Mouse (Mus musculus) intestine, embryonic 16.5 days (tissue): ENCODE results near the gene Fam129a. TPM values are rescaled to one million over a fixed set of nuclear protein-coding genes. Genes with fewer than 3 reads are reported as not detected.
A peak's percentile ranks its signal among the peaks of the same experiment; 100 is the strongest.
"Not testable (repeated sequence)": the region's sequence is repeated elsewhere in the genome, so short reads cannot be mapped to it uniquely, and the experiment has no call there.

Experiments used
- ATAC-seq: fragments of 200-750 bp; cut with Nextera tagmentation; 2 replicates; pipeline ENCODE4 v1.8.0; 2017; ENCODE audit warnings: moderate TSS enrichment, moderate library complexity
- H3K27ac ChIP-seq: fragments of 300-500 bp; sonication (generic); 2 replicates; pipeline ENCODE4 v1.5.1; 2014; ENCODE audit warnings: mild to moderate bottlenecking, low read length
- H3K27me3 ChIP-seq: fragments of 300-500 bp; sonication (generic); replicated peaks from 2 replicates; pipeline ENCODE4 v1.6.1; 2014; ENCODE audit warnings: low read length, control low read depth, mixed read lengths; ENCODE audit not compliant: control insufficient read depth, insufficient read depth
- H3K36me3 ChIP-seq: fragments of 300-500 bp; sonication (generic); 2 replicates; pipeline ENCODE4 v1.6.1; 2014; ENCODE audit warnings: low read length, control low read depth; ENCODE audit not compliant: control insufficient read depth, insufficient read depth
- H3K4me1 ChIP-seq: fragments of 300-500 bp; sonication (generic); 2 replicates; pipeline ENCODE4 v1.6.1; 2014; ENCODE audit warnings: low read length, control low read depth, mixed read lengths; ENCODE audit not compliant: control insufficient read depth, insufficient read depth
- H3K4me2 ChIP-seq: fragments of 300-500 bp; sonication (generic); 2 replicates; pipeline ENCODE4 v1.6.1; 2014; ENCODE audit warnings: low read depth, low read length, control low read depth
- H3K4me3 ChIP-seq: fragments of 300-500 bp; sonication (generic); 2 replicates; pipeline ENCODE4 v1.5.1; 2014; ENCODE audit warnings: mild to moderate bottlenecking, low read length
- H3K9ac ChIP-seq: fragments of 300-500 bp; sonication (generic); 2 replicates; pipeline ENCODE4 v1.6.1; 2014; ENCODE audit warnings: low read depth, low read length
- H3K9me3 ChIP-seq: fragments of 300-500 bp; sonication (generic); 2 replicates; pipeline ENCODE4 v1.6.1; 2016; ENCODE audit warnings: low read length, control low read depth; ENCODE audit not compliant: control insufficient read depth
- whole genome bisulfite sequencing: fragments of 180-500 bp; shearing (Covaris S2); extraction: QIAGEN DNeasy Blood & Tissue Kit; methylation state at CpG from one replicate; pipeline ENCODE4 v1.1.7; 2014; 5-methylcytosine and 5-hydroxymethylcytosine counted together
- polyA plus RNA-seq: library from polyadenylated mRNA; unstranded; fragments of >200 nt; fragmentation: Nextera tagmentation; extraction: Ambion mirVana; gene quantifications from 2 replicates; pipeline ENCODE4 v1.2.1, GENCODE M21; 2015

Fam129a gene
- polyA plus RNA-seq, 1 experiment from 2014 or later, result 10.7 TPM

GRCm38 (mm10) chr1:151726358-151726757 lies 155.4 kb downstream of the Fam129a start:
- Histone ChIP-seq H3K4me2 (no peak overlapping the region), H3K27me3 (no peaks in the 10 kb centered on the region), H3K9ac (no peak overlapping the region), H3K36me3 (no peaks in the 10 kb centered on the region), H3K4me1 (0 out of 2 replicates have a peak, but pooled peaks cover 3% of the 10 kb centered on the region), H3K4me3 (no peak overlapping the region), H3K9me3 (no peaks in the 10 kb centered on the region), H3K27ac (no peak overlapping the region)
- no peak for ATAC-seq
- WGBS, result 87% methylated on average over 6 of the region's 6 CpGs

- H3K4me2 ChIP-seq, result no peak overlapping the region
- H3K9ac ChIP-seq, result no peak overlapping the region
- 66% methylated on average over 4 of the region's 4 CpGs for WGBS
- H3K4me1 ChIP-seq, result 0 out of 2 replicates have a peak, but pooled peaks cover 3% of the 10 kb centered on the region
- no peak overlapping the region for H3K27ac ChIP-seq
- no peaks in the 10 kb centered on the region for H3K9me3 ChIP-seq
- H3K4me3 ChIP-seq, result no peak overlapping the region
- H3K27me3 ChIP-seq, result no peaks in the 10 kb centered on the region
- H3K36me3 ChIP-seq, result no peaks in the 10 kb centered on the region
- no peak for ATAC-seq
These were observed 157.2 kb downstream of the Fam129a start for GRCm38 (mm10) chr1:151728141-151728540.

DNA sequence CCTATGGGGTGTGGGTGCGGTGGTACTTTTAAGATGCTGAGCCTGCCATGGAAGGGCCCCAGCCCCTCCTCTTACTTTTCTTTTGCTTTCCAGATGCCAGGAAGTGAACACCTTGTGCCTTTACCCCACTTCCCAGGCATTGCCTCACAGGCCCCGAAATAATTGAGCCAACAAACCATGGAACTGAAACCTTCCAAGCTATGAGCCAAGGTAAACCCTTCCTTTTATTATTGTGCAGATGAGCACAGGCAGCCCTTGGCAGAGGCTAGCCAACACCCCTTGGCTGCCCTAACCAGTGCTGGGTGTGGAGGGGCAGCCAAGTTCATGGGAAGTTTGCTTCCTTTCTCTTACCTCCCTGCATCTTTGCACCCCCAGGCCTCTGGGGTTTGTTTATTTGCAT lies 166.2 kb downstream of the Fam129a start:
- Histone ChIP-seq H3K4me3 (no peak overlapping the region), H3K9me3 (no peaks in the 10 kb centered on the region), H3K36me3 (no peaks in the 10 kb centered on the region), H3K27me3 (no peaks in the 10 kb centered on the region), H3K9ac (no peak overlapping the region), H3K4me2 (no peak overlapping the region), H3K4me1 (no peaks in the 10 kb centered on the region), H3K27ac (no peak overlapping the region)
- WGBS, result 72% methylated on average over 2 of the region's 2 CpGs
- ATAC-seq, result no peak

DNA sequence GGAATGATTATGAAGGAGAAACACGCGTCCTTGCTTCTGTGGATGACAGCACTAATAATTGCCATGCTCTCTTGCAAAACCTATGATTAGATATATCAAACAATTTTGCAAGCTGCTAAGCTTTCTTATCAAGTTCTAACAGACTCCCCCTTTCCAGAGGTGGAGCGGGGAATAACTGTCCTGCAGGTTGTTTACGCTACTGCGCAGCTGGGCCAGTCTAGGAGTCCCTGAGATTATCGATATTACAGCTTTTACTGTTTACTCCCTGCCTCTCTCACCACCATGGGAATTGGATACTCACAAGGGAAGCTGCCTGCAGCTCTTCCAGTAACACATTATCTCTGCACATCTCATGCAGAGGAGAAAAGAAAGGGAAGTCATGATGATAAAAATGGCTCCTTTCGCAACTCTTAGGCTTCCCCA lies 170.2 kb downstream of the Fam129a start:
- ATAC-seq, result no peak
- no peak overlapping the region for H3K9ac ChIP-seq
- H3K27ac ChIP-seq, result no peak overlapping the region
- H3K4me2 ChIP-seq, result no peak overlapping the region
- no peaks in the 10 kb centered on the region for H3K27me3 ChIP-seq
- WGBS, result 68% methylated on average over 7 of the region's 7 CpGs
- no peak overlapping the region for H3K4me3 ChIP-seq
- H3K4me1 ChIP-seq, result no peaks in the 10 kb centered on the region
- no peaks in the 10 kb centered on the region for H3K9me3 ChIP-seq
- no peaks in the 10 kb centered on the region for H3K36me3 ChIP-seq

GRCm38 (mm10) chr1:151749894-151750293 lies 178.9 kb downstream of the Fam129a start:
- 92% methylated on average over 2 of the region's 2 CpGs for WGBS
- H3K36me3 ChIP-seq, H3K9ac ChIP-seq, H3K4me2 ChIP-seq, H3K27ac ChIP-seq, H3K4me1 ChIP-seq, ATAC-seq, H3K4me3 ChIP-seq, H3K9me3 ChIP-seq, H3K27me3 ChIP-seq: not testable (repeated sequence)

GRCm38 (mm10) chr1:151752946-151753345 lies 182.0 kb downstream of the Fam129a start:
- no peaks in the 10 kb centered on the region for H3K36me3 ChIP-seq
- no peak overlapping the region for H3K27ac ChIP-seq
- H3K4me3 ChIP-seq, result no peak overlapping the region
- peaks cover 7% of the 10 kb centered on the region; the same call in 1 of the 2 replicates for H3K4me1 ChIP-seq
- no peaks in the 10 kb centered on the region for H3K9me3 ChIP-seq
- no peak for ATAC-seq
- H3K4me2 ChIP-seq, result no peak overlapping the region
- no peak overlapping the region for H3K9ac ChIP-seq
- WGBS, result 59% methylated on average over 4 of the region's 4 CpGs
- H3K27me3 ChIP-seq, result no peaks in the 10 kb centered on the region

DNA sequence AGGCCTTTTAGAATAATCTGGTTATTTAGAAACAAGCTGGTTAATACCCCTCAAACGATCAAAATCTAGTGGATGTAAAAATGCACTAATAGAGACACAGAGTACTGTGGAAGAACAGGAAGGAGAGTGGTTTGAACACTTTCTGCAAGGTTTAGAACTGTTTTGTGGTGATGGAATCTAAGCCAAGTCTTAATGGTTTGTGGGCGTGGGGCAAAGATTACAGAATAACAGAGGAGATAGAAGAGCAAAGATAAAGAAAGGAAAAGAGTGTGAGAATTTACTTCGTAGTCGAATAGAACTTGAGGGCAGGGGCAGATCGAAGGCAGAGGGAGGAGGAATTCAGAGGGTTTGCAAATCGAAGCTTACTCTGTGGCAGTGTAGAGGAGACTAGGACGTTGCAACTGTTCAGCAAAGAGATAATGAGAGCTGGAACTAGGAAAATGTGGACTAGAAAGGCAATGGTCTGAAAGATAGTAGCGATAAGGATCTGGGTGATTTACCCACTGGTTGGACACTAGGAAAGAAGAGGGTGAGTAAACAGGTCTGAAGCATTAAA lies 182.5 kb downstream of the Fam129a start:
- Histone ChIP-seq H3K4me2 (no peak overlapping the region), H3K4me3 (no peak overlapping the region), H3K9me3 (no peaks in the 10 kb centered on the region), H3K4me1 (peaks cover 7% of the 10 kb centered on the region; the same call in 1 of the 2 replicates), H3K9ac (no peak overlapping the region), H3K27ac (peak overlapping the region; percentile 45; the same call in 1 of the 2 replicates), H3K27me3 (no peaks in the 10 kb centered on the region), H3K36me3 (no peaks in the 10 kb centered on the region)
- WGBS, result 75% methylated on average over 8 of the region's 8 CpGs
- no peak for ATAC-seq

DNA sequence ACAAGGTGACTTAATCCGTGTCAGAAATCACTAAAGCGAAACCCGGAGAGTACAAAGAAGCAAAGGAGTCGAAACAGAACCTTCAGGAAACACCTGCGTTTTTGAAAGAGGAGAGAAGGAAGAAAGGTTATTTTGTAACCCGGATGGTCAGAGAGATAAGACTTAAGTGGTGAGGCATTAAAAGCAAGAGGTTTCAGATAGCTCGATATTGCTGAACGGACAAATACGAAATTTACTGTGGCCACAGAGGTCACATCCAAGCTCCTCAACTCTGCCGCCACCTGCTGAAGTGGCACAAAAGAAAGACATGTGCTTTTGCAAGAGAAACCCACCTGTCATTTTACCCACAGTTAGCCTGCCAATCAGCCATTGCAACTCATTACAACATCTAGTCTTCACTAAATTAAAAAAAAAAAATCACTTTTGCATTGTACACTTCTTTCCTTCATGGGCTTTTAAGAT lies 183.1 kb downstream of the Fam129a start:
- H3K9me3 ChIP-seq, result no peaks in the 10 kb centered on the region
- H3K4me1 ChIP-seq, result peaks cover 7% of the 10 kb centered on the region; the same call in 1 of the 2 replicates
- WGBS, result 63% methylated on average over 10 of the region's 10 CpGs
- no peaks in the 10 kb centered on the region for H3K27me3 ChIP-seq
- H3K9ac ChIP-seq, result 0 out of 2 replicates have a peak overlapping the region, but pooled peaks have one; percentile 81
- no peaks in the 10 kb centered on the region for H3K36me3 ChIP-seq
- H3K27ac ChIP-seq, result no peak overlapping the region
- H3K4me2 ChIP-seq, result peak overlapping the region; percentile 50
- no peak for ATAC-seq
- H3K4me3 ChIP-seq, result peak overlapping the region; percentile 96

- peak; percentile 99 for ATAC-seq
These were observed 184.1 kb downstream of the Fam129a start, which contains the start of gene Edem3 for GRCm38 (mm10) chr1:151754881-151755659. Gene Edem3, plus strand, starts transcription at chr1:151755371.

More at GRCm38 (mm10) chr1:151754881-151755659, 184.1 kb downstream of the Fam129a start, which contains the start of gene Edem3:
- H3K4me1 ChIP-seq, result peaks cover 7% of the 10 kb centered on the region; the same call in 1 of the 2 replicates
- no peaks in the 10 kb centered on the region for H3K27me3 ChIP-seq
- H3K4me3 ChIP-seq, result peak within 1 kb of the TSS; percentile 96
- H3K9ac ChIP-seq, result peak within 1 kb of the TSS; percentile 81
- no peaks in the 10 kb centered on the region for H3K9me3 ChIP-seq
- H3K36me3 ChIP-seq, result no peaks in the 10 kb centered on the region
- H3K27ac ChIP-seq, result peak within 1 kb of the TSS; percentile 66
- under 1% methylated on average over 64 of the region's 64 CpGs for WGBS
- peak within 1 kb of the TSS; percentile 94 for H3K4me2 ChIP-seq
